Mouse (Mus musculus) CD4-positive, CD25-positive, alpha-beta regulatory T cell, adult 2 months (primary cell): ENCODE measurements around the gene Vmn1r116.
"Not testable (repeated sequence)": the region's sequence is repeated elsewhere in the genome, so short reads cannot be mapped to it uniquely, and the experiment has no call there.

Source experiments
- DNase-seq: peaks from one replicate; pipeline ENCODE4 v3.0.0-alpha.2; 2012; ENCODE audit warnings: low read depth, low spot score

Gene Vmn1r116

GRCm38 (mm10) chr7:20871956-20872355 lies at the start of gene Vmn1r116:
TSS of gene Vmn1r116 (plus strand) at chr7:20872256.
- not testable (repeated sequence) for DNase-seq

GRCm38 (mm10) chr7:20844885-20845284 lies 27.2 kb upstream of the Vmn1r116 start, which contains the start of gene Vmn1r115:
TSS of gene Vmn1r115 (minus strand) at chr7:20844985.
- DNase-seq: not testable (repeated sequence)

DNA sequence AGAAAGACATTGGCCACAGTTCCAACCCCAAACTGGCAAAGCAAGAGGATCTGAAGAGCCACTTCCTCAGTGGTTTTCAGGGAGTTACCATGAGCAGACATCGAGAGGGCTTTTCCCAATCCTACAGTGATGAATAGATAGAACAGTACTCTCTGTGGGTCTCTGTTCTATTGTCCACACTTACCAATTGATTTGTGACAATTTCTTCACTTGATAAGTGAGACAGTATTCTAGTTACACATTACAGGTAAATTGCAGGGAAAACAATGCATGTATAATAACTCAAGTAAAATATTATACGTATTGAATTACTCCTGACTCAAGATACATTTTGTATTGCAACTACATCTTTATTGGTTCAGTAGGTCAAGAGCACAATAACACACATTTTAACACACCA lies 12.0 kb downstream of the Vmn1r116 start, which contains the start of gene Vmn1r117:
Gene Vmn1r117, minus strand, starts transcription at position 101 of the 400 bp plus-strand sequence.
- DNase-seq: not testable (repeated sequence)

- DNase-seq: not testable (repeated sequence)
Observed at GRCm38 (mm10) chr7:20912247-20912646, 40.2 kb downstream of the Vmn1r116 start, which contains the start of gene Vmn1r118. TSS of gene Vmn1r118 (minus strand) at chr7:20912347.
